Mouse (Mus musculus) CD4-positive, CD25-positive, alpha-beta regulatory T cell, adult 2 months (primary cell): Measurements from ENCODE around the gene Gimap9.
A peak's percentile ranks its signal among the peaks of the same experiment; 100 is the strongest.

Experiments used
- DNase-seq: peaks from one replicate; pipeline ENCODE4 v3.0.0-alpha.2; 2012; ENCODE audit warnings: low read depth, low spot score

The Gimap9 gene

DNA sequence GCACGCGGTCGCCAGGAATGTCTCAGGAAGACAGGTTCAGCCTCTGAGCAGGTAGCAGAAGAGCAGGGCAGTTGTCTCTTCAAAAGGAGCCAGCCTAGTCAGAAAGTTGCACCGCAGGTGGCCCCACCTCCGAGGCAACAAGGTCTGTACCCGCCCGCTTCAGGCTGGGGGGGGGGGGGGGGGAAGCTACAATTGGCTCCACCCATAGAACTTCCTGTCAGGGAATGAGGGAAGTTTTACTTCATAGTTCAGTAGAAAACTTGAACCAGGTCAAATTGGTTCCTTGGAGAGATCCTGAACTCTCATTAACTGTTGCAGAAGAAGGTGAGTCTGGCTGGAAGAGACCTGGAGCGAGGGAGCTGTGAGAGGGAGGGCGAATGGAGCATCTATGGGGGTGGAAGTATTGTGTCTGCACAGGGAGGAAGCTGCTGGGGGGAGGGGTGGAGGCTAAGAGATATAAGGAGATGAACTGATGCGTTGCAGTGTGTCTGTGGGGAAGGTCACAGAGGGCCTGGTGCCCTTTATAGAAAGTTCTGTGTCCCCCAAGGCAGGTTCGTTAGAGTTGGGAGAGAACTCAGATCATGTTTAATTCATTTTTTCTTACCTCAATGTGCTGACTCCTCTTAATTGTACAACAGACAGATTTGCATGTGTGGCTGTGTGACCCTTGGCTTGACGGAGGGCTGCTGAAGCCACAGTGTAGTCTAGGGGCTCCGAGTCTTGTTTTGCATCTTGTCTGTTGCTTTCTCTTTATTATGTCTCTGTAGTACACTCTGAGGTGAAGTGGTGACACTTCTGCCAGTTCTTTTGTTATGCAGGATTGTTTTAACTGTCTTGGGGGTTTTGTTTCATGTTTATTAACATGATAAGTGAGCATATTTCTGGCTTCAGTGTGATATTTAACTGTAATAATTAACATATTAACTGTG is at the start of gene Gimap9:
Gene Gimap9, plus strand, starts transcription at position 199 of the 929 bp plus-strand sequence.
- peak; percentile 89 for DNase-seq

DNA sequence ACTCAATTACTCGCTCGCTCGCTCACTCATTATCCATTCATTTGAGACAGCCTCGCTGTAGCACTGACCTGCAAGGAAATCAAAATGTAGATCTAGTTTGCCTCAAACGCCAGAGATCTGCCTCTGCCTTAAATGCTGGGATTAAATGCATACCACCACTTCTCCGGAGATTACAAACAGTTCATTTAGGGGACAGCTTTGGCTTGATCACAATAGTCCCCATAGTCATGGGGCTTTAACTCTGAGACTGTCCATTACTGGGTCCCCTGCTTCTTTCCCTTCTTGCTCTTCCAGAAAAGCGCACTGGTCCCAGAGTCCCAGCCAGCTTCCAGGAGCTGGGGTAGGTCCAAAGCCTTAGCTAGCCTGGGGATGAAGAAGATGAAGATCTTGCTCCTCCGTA is 49.5 kb upstream of the Gimap9 start, which contains the start of gene AI854703:
Gene AI854703, plus strand, starts transcription at position 301 of the 400 bp plus-strand sequence.
- no peak for DNase-seq

DNA sequence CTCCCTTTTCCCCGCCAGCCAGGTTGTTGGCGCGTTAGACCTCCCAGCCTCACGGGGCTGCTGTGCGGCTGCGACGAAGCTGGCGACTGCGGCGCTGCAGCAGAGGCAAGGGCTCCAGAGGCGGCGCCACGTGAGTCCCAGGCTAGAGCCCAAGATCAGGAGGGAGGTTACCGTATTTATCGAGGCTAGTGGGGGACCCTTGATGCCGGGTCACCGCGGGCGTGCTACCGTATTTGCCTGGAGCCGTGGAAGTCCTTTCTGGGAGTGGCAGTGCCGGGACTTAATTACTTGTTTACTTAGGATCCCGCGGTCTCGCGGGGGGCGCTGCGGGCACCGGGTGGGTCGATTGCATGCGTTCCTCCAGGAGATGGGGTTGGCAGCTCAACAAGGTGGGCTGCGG is 48.9 kb upstream of the Gimap9 start:
- peak; percentile 74 for DNase-seq

DNA sequence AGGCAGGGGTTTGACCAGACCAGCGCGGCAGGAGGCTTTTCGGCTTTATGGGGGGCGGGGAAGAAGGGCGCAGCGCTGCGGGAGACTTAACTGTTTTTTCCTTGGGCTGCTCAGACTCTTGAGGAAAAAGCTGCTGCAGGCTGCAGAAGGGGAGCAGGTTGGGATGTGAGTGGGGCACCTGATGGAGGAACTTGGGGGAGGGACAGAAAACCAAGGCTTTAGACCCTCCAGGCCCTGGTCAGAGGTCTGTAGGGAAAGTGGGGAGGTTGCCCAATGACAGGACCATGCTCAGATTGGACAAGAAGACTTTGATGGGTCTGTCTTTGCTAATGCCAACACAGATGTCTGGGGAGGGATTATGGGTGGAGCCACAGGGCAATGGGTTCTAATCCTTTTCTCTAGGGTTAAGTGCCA is 48.4 kb upstream of the Gimap9 start:
- no peak for DNase-seq

DNA sequence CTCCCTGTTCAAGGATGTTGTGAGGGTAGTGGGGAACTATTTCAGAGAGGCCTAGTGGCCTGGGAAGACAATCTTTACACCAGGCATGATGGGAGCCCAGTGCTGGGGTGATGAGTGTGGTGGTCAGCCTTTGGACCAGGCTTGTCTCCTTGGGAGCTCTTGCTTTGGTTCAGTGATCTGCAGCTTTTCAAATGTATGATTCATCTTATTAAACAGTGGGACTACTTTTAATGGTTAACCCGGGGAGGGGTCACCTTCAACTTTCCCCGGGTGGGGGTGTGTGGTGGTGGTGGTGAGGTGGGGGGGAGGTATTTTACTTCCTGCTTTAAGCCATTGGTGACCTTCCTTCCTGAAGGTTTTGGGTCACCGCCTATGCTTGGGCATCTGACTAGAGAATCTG is 47.6 kb upstream of the Gimap9 start:
- no peak for DNase-seq

DNA sequence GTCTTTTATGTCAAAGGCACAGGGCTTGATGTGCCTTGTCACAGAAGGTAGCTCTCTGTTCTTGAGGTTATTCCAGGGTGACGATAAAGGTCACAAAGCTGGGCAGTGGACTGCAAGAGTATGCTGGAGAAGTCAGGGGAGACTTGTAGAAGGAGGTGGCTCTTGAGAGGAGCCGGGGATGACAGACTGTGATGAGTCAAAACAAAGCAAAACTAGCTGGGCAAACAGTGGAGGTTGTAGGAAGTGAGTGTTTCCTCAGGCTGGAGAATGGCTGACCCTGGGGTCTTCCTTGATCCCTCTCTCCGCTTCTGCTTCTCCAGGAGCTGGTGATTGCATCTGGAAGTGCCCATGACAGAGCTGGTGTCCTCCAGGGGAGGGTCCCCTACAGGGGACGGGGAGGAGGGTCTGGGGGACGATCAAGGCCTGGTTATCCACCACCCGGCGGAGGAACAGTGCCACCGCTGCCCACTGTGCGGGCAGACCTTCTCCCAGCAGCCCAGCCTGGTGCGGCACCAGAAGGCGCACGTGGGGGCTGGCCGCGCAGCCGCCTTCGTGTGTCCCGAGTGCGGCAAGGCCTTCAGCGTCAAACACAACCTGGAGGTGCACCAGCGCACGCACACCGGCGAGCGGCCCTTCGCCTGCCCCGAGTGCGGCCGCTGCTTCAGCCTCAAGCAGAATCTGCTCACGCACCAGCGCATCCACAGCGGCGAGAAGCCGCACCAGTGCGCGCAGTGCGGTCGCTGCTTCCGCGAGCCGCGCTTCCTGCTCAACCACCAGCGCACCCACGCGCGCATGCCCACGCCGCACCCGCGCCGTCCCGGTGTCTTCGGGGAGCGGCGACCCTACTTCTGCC is 46.9 kb upstream of the Gimap9 start:
- peak; percentile 77 for DNase-seq

DNA sequence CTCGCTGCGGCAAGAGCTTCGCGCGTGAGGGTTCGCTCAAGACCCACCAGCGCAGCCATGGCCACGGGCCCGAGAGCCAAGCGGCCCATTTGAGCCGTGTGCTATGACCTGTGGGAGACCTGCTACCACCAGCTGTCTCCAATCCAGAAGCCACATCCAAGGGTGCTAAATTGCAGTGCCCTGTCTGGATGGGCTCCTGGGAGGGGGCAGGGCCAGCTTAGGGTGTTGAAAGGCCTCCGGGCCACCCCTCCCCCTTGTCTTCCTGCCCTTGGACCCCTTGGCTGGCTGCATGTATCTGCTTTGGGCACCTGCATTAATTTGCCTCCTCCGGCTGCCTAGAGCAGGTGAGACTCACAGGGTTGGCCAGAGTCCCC is 46.3 kb upstream of the Gimap9 start:
- no peak for DNase-seq

DNA sequence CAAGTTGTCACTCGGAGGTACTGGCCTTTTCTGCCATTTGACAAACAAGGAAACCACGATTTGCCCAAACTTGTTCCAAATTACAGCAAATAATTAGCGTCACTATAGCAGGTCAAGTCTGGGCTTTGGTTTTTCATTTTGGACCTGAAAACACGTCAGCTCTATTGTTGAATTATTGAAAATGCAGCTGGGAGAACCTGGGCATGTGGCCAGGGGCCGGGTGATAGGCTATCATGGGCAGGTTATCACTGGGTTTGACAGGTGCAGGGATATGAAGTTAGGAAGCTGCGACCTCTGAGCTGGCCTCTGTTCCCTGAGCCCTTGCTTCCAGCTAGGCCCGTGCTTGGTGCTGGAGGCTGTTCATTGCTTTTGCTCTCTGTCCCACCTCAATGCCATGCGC is 45.1 kb upstream of the Gimap9 start:
- no peak for DNase-seq

DNA sequence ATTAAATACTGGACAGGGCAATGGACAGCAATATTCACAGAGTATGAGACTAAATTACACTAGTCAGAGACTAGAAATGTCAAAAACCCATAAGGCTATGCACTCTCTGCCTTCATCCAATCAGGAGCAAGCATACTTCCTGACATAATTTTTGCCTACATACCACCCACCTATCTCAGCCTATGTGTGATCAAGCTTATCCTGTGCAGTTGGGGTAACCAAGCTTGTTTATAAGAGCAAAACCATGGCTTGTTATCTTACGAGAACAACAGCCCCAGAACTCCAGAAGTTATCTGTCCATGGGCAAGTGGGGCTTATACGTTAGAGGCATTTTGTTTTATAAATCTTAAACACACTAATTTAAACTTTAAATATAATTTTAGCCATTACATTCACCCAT is 40.8 kb upstream of the Gimap9 start:
- no peak for DNase-seq

DNA sequence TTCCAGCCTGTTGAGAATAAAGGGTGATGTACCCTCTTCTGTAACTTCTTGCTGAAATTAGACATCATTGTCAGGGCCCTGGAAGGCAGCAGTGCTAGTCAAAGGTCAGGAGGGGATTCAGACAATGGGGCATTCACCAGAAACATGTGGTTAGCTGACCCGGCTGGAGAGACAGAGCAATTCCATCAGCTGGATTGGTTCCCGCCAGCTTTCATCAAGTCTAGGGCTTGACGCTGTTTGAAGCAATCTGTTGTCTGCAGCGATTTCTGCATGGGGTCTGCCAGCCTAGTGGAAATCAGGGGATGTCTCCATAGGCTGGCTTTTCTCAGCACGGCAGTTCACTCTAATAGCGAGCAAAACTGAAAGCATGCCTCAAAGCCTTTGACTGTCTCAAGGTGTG is 39.4 kb upstream of the Gimap9 start:
- no peak for DNase-seq

DNA sequence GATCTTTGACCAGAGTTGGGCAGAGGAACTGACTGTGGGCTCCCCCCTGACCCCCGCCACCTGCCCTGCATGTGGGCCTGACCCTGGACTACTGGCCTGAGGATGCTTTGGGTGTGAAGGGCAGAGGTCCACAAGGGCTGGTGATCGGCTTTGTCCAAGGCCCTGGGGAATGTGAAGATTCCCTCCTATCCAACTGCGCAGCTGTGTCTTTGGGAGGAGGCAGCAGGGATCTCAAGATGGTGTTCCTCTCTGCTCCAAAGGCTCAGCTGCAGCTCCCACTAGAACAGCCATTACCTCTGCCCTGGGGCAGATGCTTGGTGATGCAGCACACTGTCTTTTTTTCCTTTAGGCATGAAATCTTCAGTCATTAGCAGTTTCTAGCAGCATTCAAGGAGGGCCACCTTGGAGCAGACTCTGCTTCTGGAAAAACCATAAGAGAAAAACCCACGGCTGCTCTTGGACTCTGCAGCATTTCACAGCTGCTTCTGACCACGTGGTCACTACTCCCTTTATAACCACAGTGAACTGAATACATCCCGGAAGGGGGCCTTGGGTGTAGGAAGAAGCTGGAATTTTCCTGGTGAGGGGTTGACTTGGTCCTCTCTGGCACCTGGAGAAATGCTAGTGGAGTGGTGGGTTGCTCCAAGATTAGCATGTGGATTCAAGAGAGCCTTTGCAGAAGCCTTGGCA is 38.0 kb upstream of the Gimap9 start:
- DNase-seq: no peak

DNA sequence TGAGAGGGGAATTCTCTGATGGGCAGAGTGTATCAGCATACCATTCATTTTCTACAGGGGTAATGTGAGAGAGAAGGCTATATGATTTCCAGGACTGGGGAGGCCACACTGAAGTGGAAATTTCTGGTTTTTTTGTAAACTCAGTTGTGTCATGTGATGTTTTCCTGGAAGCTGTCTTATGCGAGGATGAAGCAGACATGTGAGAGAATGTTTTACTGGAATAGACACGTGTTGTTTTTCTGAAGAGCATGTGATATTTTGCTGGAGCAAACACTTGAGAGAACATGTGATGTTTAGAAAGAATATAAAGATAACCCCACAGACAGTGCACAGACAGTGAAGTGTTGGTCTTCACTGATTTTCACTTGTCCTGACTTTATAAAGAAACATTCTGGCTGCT is 37.4 kb upstream of the Gimap9 start:
- no peak for DNase-seq

DNA sequence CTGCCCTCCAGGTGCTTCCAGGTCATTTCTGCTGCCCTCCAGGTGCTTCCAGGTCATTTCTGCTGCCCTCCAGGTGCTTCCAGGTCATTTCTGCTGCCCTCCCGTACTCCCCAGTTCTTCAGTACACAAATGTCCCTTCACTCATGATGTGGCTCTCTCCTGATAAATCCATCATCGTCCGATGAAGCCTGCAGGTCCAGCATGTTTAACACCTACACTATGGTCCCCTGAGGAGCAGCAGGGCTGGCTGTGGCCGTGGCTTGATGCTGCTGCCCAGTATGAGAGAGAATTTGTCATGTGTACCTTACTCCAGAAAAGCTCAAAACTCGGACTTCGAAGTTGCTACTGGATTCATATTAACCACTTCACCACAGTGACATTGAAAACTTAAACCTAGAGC is 34.5 kb upstream of the Gimap9 start:
- DNase-seq: no peak

DNA sequence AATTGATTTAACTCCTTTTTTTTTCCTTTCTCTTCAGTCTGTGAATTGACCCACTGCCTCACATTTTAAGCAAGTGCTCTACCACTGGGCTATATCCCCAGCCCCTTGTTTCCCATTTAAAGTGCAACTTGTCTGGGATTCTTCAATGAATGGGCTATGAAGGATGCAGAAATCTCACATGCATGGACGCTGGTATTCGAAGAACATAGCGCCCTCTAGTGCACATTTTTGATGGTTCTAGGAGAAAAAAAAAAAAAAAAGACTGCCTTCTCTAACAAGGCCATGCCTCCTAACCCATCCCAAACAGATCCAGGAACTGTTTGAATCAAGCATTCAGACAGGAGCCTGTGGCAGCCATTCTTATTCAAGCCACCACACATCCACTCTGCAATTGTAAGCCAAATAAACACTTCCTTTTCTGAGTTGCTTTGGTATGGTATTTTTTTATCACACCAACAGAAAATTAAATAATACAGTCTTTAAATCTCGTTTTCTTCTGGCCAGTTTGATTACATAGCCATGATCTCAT is 33.1 kb upstream of the Gimap9 start:
- peak; percentile 84 for DNase-seq

DNA sequence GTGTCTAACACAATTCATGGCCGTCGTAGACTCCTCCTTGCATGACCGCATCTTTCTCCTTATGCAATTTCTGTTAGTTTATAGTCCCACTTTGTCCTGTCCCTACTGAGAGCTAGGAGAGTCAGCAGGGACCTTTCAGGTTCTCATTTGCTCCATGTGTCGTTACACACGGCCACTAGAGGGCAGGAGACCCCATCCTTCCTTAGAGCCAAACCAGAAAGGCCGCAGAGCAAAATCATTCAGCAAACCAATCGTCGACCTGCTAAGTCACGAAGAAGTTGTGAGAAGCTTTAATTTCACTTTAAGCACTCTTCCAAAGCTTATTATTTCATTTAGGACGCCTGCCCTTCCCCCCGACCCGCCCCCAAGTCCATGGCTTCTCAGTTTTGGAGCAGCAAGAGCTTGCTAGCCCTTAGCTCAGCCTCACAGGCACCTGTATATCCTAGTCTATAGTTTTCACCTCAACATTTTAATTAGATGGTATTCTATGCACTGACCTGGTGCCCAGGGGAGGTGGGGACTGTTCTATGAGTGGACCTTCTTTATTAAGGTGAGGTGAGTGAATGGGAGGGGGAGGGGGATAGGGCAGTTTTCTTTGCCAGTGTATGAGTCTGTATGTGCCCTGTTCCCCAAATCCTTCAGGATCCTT is 30.1 kb upstream of the Gimap9 start:
- DNase-seq: peak; percentile 93

DNA sequence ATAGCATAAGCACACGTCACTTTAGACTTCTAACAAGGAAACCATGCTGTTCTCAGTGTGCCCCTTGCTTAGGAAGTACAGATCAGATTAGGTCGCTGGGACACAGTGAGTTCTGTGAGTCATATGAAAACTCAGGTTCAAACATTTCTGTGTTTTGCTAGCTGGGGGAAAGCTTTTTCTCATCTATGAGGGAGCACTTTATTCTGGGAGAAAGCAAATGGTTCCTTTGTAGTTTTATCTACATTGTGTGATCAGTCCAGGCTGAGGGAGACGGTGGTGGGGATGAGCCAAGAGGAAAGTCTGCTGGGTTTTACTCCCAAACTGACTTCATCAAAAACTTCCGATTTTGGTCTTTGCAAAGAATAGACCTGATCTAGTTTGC is 29.6 kb upstream of the Gimap9 start:
- DNase-seq: peak; percentile 45

DNA sequence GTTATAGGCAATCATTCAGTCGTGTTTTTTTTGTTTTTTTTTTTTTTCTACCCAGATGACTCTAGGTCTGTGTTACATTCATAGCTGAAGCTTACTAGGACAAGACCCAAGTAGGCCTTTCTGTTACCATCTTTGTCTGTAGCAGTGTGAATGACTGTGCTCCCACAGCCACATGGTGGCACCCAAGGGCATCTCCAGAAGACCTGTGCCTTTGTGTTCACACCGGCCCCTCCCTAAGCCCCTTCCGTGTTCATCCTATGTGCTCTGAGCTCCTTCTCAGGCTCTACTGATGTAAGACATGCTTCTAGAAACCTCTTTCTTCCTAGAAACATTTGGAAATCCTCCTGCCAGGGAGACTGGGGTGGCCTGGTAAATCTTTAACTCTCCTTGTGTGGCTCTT is 28.9 kb upstream of the Gimap9 start, which contains the start of gene Gimap8:
Gene Gimap8, plus strand, starts transcription at position 240 of the 400 bp plus-strand sequence.
- DNase-seq: peak; percentile 95

DNA sequence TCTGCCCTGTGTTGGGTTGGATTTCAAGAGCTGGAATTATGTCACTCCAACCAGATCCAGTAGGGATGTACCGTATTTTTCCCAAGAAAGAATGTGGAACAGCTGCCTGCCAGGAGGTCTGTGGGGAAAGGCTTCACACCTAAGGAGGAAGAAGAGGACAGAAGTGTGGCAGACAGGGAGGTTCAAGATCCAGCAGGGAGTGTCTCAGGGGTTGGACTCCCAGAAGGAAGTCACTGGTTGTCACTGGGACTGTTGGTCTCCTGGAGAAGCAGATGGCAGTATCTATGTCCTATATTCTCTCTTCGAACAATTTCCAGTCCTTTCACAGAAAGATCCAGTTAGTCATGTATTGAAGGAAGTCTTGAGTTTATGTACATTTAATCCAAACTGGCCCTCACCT is 28.3 kb upstream of the Gimap9 start:
- DNase-seq: no peak

DNA sequence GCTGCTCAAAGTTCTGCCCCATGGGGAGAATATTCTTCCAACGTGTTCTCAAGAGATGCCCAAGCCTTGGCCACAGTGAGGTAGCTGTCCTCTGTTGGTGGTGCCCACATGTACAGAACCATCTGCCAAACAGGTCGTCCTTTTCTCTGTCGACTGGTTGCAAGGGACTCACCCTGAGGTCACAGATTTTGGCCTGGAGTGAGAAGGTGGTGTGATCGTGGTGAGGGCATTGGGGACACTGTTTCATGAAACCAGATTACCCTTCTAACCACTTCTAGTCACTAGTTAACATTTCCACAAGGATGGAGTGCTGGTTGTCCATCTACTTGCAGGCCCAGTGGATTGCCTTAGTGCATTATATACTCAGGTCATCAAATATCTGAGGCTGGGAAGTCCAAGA is 27.1 kb upstream of the Gimap9 start:
- DNase-seq: no peak

DNA sequence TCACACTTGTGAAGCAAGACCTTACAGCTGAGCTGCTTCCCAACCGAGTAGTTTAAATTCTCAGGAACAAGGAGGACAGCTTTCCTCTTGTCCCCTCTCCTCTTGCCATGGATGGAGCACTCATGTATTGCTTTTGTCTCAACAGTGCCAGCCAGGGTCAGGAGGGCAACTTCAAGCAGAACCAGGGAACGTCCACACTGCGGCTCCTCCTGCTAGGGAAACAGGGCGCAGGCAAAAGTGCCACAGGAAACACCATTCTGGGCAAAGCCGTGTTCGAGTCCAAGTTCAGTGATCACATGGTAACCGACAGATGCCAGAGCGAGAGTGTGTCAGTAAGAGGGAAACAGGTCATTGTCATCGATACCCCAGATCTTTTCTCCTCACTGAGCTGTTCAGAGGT is 25.9 kb upstream of the Gimap9 start:
- no peak for DNase-seq

DNA sequence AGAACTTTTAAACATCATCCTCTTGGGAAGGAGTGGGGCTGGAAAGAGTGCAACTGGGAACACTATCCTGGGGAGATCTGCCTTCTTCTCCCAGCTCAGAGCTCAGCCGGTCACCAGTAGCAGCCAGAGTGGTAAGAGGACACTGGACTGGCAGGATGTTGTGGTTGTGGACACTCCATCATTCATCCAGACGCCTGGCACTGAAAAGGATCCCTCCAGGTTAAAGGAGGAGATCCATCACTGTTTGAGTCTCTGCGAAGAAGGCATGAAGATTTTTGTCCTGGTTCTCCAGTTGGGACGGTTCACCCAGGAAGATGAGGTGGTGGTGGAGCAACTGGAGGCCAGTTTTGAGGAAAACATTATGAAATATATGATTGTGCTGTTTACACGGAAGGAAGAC is 17.2 kb upstream of the Gimap9 start:
- DNase-seq: no peak
